Mouse (Mus musculus): ENCODE measurements at regions not wholly inside any gene's neighbourhood (a gene's known extent, or its start where the extent isn't known, plus 50 kb on each side); places are given as distances from the start of the nearest gene placed in this dataset.

DNA sequence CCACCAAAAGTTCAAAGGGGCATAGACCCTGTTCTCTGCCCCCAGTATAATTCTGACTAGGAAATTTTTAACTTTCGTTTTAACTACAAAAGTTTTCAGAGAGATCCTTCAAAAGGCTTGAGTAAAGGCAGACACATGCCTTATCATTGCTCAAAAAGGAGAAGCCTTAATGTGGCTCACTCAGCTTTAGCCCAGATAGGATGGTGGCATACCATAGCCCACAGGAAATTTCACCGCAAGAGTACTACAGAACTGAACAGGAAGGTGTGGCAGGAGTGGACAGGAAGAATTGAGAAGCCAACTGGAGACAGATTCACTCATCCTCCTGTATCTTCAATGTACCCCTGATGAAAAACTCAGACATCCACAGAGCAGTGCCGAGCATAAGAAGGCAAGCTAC, 97.1 kb downstream of the Plxna1 start:
- no peak for TF ChIP-seq CTCF (IDR thresholded peaks at IDR 0.05; ENCODE audit: extremely low read depth, insufficient read depth, insufficient read length, insufficient replicate concordance)
- no peak for TF ChIP-seq POLR2A (IDR thresholded peaks at IDR 0.05; ENCODE audit: low read depth, low read length)

Data from spleen, adult 2 months (tissue).